Mouse (Mus musculus): ENCODE data around the gene Spindoc. TPM values are rescaled to one million over a fixed set of nuclear protein-coding genes. Genes with fewer than 3 reads are reported as not detected.
A peak's percentile ranks its signal among the peaks of the same experiment; 100 is the strongest.

Spindoc gene
- polyA plus RNA-seq, 1 experiment: 24.6 TPM

- Histone ChIP-seq H3K4me1 (ENCODE audit: control insufficient read depth, insufficient read depth, low read length) (peaks cover 16% of the 10 kb centered on the region), H3K27ac (ENCODE audit: insufficient read depth, low read length) (no peak overlapping the region), H3K4me3 (ENCODE audit: insufficient read depth, low read length) (peak overlapping the region; percentile 99)
- TF ChIP-seq POLR2A (IDR thresholded peaks at IDR 0.05; ENCODE audit: low read depth, low read length): no peak
These were observed 43.8 kb downstream of the Spindoc start for GRCm38 (mm10) chr19:7339026-7339425.

GRCm38 (mm10) chr19:7337781-7338342 lies 44.9 kb downstream of the Spindoc start:
- TF ChIP-seq CTCF (IDR thresholded peaks at IDR 0.05; ENCODE audit: borderline replicate concordance, insufficient read depth, low read length): no peak
- Histone ChIP-seq H3K27ac (ENCODE audit: insufficient read depth, low read length) (no peak overlapping the region), H3K4me3 (ENCODE audit: insufficient read depth, low read length) (no peak overlapping the region), H3K4me1 (ENCODE audit: control insufficient read depth, insufficient read depth, low read length) (peaks cover 16% of the 10 kb centered on the region)

GRCm38 (mm10) chr19:7335656-7336055 lies 47.1 kb downstream of the Spindoc start:
- H3K4me3 ChIP-seq (ENCODE audit: insufficient read depth, low read length): no peak overlapping the region
- H3K4me1 ChIP-seq (ENCODE audit: control insufficient read depth, insufficient read depth, low read length): peaks cover 16% of the 10 kb centered on the region
- TF ChIP-seq POLR2A (IDR thresholded peaks at IDR 0.05; ENCODE audit: low read depth, low read length): no peak
- TF ChIP-seq CTCF (IDR thresholded peaks at IDR 0.05; ENCODE audit: borderline replicate concordance, insufficient read depth, low read length): no peak
- H3K27ac ChIP-seq (ENCODE audit: insufficient read depth, low read length): no peak overlapping the region

- Histone ChIP-seq H3K27ac (ENCODE audit: insufficient read depth, low read length) (no peak overlapping the region), H3K4me1 (ENCODE audit: control insufficient read depth, insufficient read depth, low read length) (peaks cover 7% of the 10 kb centered on the region), H3K4me3 (ENCODE audit: insufficient read depth, low read length) (no peak overlapping the region)
- no peak for TF ChIP-seq POLR2A (IDR thresholded peaks at IDR 0.05; ENCODE audit: low read depth, low read length)
- TF ChIP-seq CTCF (IDR thresholded peaks at IDR 0.05; ENCODE audit: borderline replicate concordance, insufficient read depth, low read length): no peak
These were observed 48.7 kb downstream of the Spindoc start for GRCm38 (mm10) chr19:7334049-7334448.

- TF ChIP-seq CTCF (IDR thresholded peaks at IDR 0.05; ENCODE audit: borderline replicate concordance, insufficient read depth, low read length): no peak
- TF ChIP-seq POLR2A (IDR thresholded peaks at IDR 0.05; ENCODE audit: low read depth, low read length): no peak
- Histone ChIP-seq H3K4me1 (ENCODE audit: control insufficient read depth, insufficient read depth, low read length) (no peaks in the 10 kb centered on the region), H3K27ac (ENCODE audit: insufficient read depth, low read length) (no peak overlapping the region), H3K4me3 (ENCODE audit: insufficient read depth, low read length) (no peak overlapping the region)
These were observed 61.4 kb downstream of the Spindoc start for GRCm38 (mm10) chr19:7321391-7321790.

- H3K27ac ChIP-seq (ENCODE audit: insufficient read depth, low read length): no peak overlapping the region
- H3K4me3 ChIP-seq (ENCODE audit: insufficient read depth, low read length): no peak overlapping the region
- peaks cover under 1% of the 10 kb centered on the region; the same call in 1 of the 2 replicates for H3K4me1 ChIP-seq (ENCODE audit: control insufficient read depth, insufficient read depth, low read length)
- no peak for TF ChIP-seq POLR2A (IDR thresholded peaks at IDR 0.05; ENCODE audit: low read depth, low read length)
- TF ChIP-seq CTCF (IDR thresholded peaks at IDR 0.05; ENCODE audit: borderline replicate concordance, insufficient read depth, low read length): no peak
These were observed 62.6 kb downstream of the Spindoc start for GRCm38 (mm10) chr19:7320181-7320580.

GRCm38 (mm10) chr19:7317716-7318115 lies 65.1 kb downstream of the Spindoc start:
- TF ChIP-seq POLR2A (IDR thresholded peaks at IDR 0.05; ENCODE audit: low read depth, low read length): no peak
- no peak for TF ChIP-seq CTCF (IDR thresholded peaks at IDR 0.05; ENCODE audit: borderline replicate concordance, insufficient read depth, low read length)
- no peak overlapping the region for H3K4me3 ChIP-seq (ENCODE audit: insufficient read depth, low read length)
- no peak overlapping the region for H3K27ac ChIP-seq (ENCODE audit: insufficient read depth, low read length)
- peaks cover 5% of the 10 kb centered on the region; the same call in 1 of the 2 replicates for H3K4me1 ChIP-seq (ENCODE audit: control insufficient read depth, insufficient read depth, low read length)

- peaks cover 5% of the 10 kb centered on the region; the same call in 1 of the 2 replicates for H3K4me1 ChIP-seq (ENCODE audit: control insufficient read depth, insufficient read depth, low read length)
- no peak overlapping the region for H3K4me3 ChIP-seq (ENCODE audit: insufficient read depth, low read length)
- no peak overlapping the region for H3K27ac ChIP-seq (ENCODE audit: insufficient read depth, low read length)
- TF ChIP-seq CTCF (IDR thresholded peaks at IDR 0.05; ENCODE audit: borderline replicate concordance, insufficient read depth, low read length) (no peak), POLR2A (IDR thresholded peaks at IDR 0.05; ENCODE audit: low read depth, low read length) (no peak)
These were observed 66.0 kb downstream of the Spindoc start for GRCm38 (mm10) chr19:7316822-7317221.

GRCm38 (mm10) chr19:7315587-7315984 lies 67.2 kb downstream of the Spindoc start:
- H3K27ac ChIP-seq (ENCODE audit: insufficient read depth, low read length): no peak overlapping the region
- H3K4me3 ChIP-seq (ENCODE audit: insufficient read depth, low read length): no peak overlapping the region
- H3K4me1 ChIP-seq (ENCODE audit: control insufficient read depth, insufficient read depth, low read length): peaks cover 7% of the 10 kb centered on the region
- TF ChIP-seq CTCF (IDR thresholded peaks at IDR 0.05; ENCODE audit: borderline replicate concordance, insufficient read depth, low read length) (no peak), POLR2A (IDR thresholded peaks at IDR 0.05; ENCODE audit: low read depth, low read length) (no peak)

GRCm38 (mm10) chr19:7314976-7315586 lies 67.7 kb downstream of the Spindoc start:
- TF ChIP-seq POLR2A (IDR thresholded peaks at IDR 0.05; ENCODE audit: low read depth, low read length) (no peak), CTCF (IDR thresholded peaks at IDR 0.05; ENCODE audit: borderline replicate concordance, insufficient read depth, low read length) (no peak)

More at GRCm38 (mm10) chr19:7314976-7315586, 67.7 kb downstream of the Spindoc start:
- no peak overlapping the region for H3K27ac ChIP-seq (ENCODE audit: insufficient read depth, low read length)
- H3K4me3 ChIP-seq (ENCODE audit: insufficient read depth, low read length): no peak overlapping the region
- peaks cover 8% of the 10 kb centered on the region for H3K4me1 ChIP-seq (ENCODE audit: control insufficient read depth, insufficient read depth, low read length)

All from embryonic fibroblast, embryonic 13.5 days (primary cell).